Mouse (Mus musculus) CH12.LX (cell line): ENCODE data around the gene Spsb2. TPM values are rescaled to one million over a fixed set of nuclear protein-coding genes. Genes with fewer than 3 reads are reported as not detected.

ENCODE experiments used
- ETS1 ChIP-seq: conservative IDR thresholded peaks from 2 replicates; pipeline ENCODE4 v1.6.1; 2012; ENCODE audit warnings: low read depth, mild to moderate bottlenecking, inconsistent platforms, low read length, improper control_type of control experiment, moderate library complexity
- JUND ChIP-seq: conservative IDR thresholded peaks from 2 replicates; pipeline ENCODE4 v1.6.1; 2011; ENCODE audit warnings: low read depth, low read length, improper control_type of control experiment
- KAT2A ChIP-seq: IDR thresholded peaks from 2 replicates; pipeline ENCODE4 v1.6.1; 2012; ENCODE audit warnings: low read length, improper control_type of control experiment, inconsistent platforms; ENCODE audit not compliant: insufficient replicate concordance
- MAX ChIP-seq: IDR thresholded peaks from 2 replicates; pipeline ENCODE4 v1.6.1; 2011; ENCODE audit warnings: low read length, improper control_type of control experiment
- MXI1 ChIP-seq: IDR thresholded peaks from 2 replicates; pipeline ENCODE4 v1.6.1; 2011; ENCODE audit warnings: mild to moderate bottlenecking, low read depth, low read length, improper control_type of control experiment
- PAX5 ChIP-seq: IDR thresholded peaks from 2 replicates; pipeline ENCODE4 v1.6.1; 2012; ENCODE audit warnings: low read length, inconsistent platforms, mixed read lengths
- POLR2A ChIP-seq: IDR thresholded peaks from 2 replicates; pipeline ENCODE4 v1.6.1; 2011; ENCODE audit warnings: low read depth, mild to moderate bottlenecking, improper control_type of control experiment, low read length
- UBTF ChIP-seq: IDR thresholded peaks from 2 replicates; pipeline ENCODE4 v1.6.1; 2012; ENCODE audit warnings: low read depth, mild to moderate bottlenecking, inconsistent platforms, low read length, improper control_type of control experiment, moderate library complexity
- polyA plus RNA-seq: library from polyadenylated mRNA; unstranded; fragments of >175 nt; gene quantifications from 2 replicates; pipeline ENCODE4 v1.2.1, GENCODE M21; 2012; ENCODE audit warnings: low read depth; ENCODE audit not compliant: insufficient read length
- total RNA-seq, 2 experiments: library from RNA; depleted of rRNA; stranded (reverse); fragments of 300-350 nt in 1 of 2; fragments of >200 nt in 1 of 2; gene quantifications; 2 replicates each; pipeline ENCODE4 v1.2.3; 2012 to 2014

The Spsb2 gene
- total and polyA plus RNA-seq, 3 experiments = 2.4 to 3.3 TPM; not detected in 1

GRCm38 (mm10) chr6:124859725-124860124 lies 51.3 kb downstream of the Spsb2 start (continued):
- TF ChIP-seq MXI1 (peak; percentile 41; the same call in 1 of the 2 replicates), POLR2A (no peak), UBTF (no peak), ETS1 (no peak), JUND (no peak), MAX (no peak), PAX5 (no peak), KAT2A (no peak)

Other genes with a start within 250 kb of the Spsb2 start
Only the 20 nearest of the 26 such genes appear.
- 52.9 and 53.4 TPM in 2 replicates for gene Lpcat3, start 145.6 kb upstream of the Spsb2 start, total RNA-seq (2012; rRNA removed)
- gene Lpcat3, start 145.6 kb upstream of the Spsb2 start, total RNA-seq (2014; rRNA removed) = 68.0 and 77.0 TPM in 2 replicates
- 86.9 and 113 TPM in 2 replicates for gene Lpcat3, start 145.6 kb upstream of the Spsb2 start, polyA plus RNA-seq
- 352 and 439 TPM in 2 replicates for gene Emg1, start 96.5 kb upstream of the Spsb2 start, total RNA-seq (2012; rRNA removed)
- gene Emg1, start 96.5 kb upstream of the Spsb2 start, total RNA-seq (2014; rRNA removed) = 481 and 498 TPM in 2 replicates
- gene Emg1, start 96.5 kb upstream of the Spsb2 start, polyA plus RNA-seq = 301 and 408 TPM in 2 replicates
- 440 and 578 TPM in 2 replicates for gene Phb2, start 96.3 kb upstream of the Spsb2 start, total RNA-seq (2012; rRNA removed)
- gene Phb2, start 96.3 kb upstream of the Spsb2 start, total RNA-seq (2014; rRNA removed) = 380 and 405 TPM in 2 replicates
- gene Phb2, start 96.3 kb upstream of the Spsb2 start, polyA plus RNA-seq = 623 and 694 TPM in 2 replicates
- gene Ptpn6, start 69.9 kb upstream of the Spsb2 start, total RNA-seq (2012; rRNA removed) = 247 and 283 TPM in 2 replicates
- gene Ptpn6, start 69.9 kb upstream of the Spsb2 start, total RNA-seq (2014; rRNA removed) = 300 and 327 TPM in 2 replicates
- 585 and 814 TPM in 2 replicates for gene Ptpn6, start 69.9 kb upstream of the Spsb2 start, polyA plus RNA-seq
- gene Grcc10, start 67.3 kb upstream of the Spsb2 start, total RNA-seq (2012; rRNA removed) = 146 and 197 TPM in 2 replicates
- 59.3 and 64.3 TPM in 2 replicates for gene Grcc10, start 67.3 kb upstream of the Spsb2 start, total RNA-seq (2014; rRNA removed)
- gene Grcc10, start 67.3 kb upstream of the Spsb2 start, polyA plus RNA-seq = 88.4 and 93.7 TPM in 2 replicates
- not detected in 2 replicates for gene Gm45234, start 52.6 kb upstream of the Spsb2 start, total RNA-seq (2012; rRNA removed)
- not detected in 2 replicates for gene Gm45234, start 52.6 kb upstream of the Spsb2 start, total RNA-seq (2014; rRNA removed)
- gene Gm45234, start 52.6 kb upstream of the Spsb2 start, polyA plus RNA-seq = not detected in 2 replicates
- gene Atn1, start 52.1 kb upstream of the Spsb2 start, total RNA-seq (2012; rRNA removed) = 3.8 and 4.6 TPM in 2 replicates
- 0.50 and 1.7 TPM in 2 replicates for gene Atn1, start 52.1 kb upstream of the Spsb2 start, total RNA-seq (2014; rRNA removed)
- 27.0 and 35.1 TPM in 2 replicates for gene Atn1, start 52.1 kb upstream of the Spsb2 start, polyA plus RNA-seq
- 15.9 and 24.6 TPM in 2 replicates for gene Eno2, start 39.0 kb upstream of the Spsb2 start, total RNA-seq (2012; rRNA removed)
- gene Eno2, start 39.0 kb upstream of the Spsb2 start, total RNA-seq (2014; rRNA removed) = 20.8 and 26.7 TPM in 2 replicates
- 23.1 and 23.6 TPM in 2 replicates for gene Eno2, start 39.0 kb upstream of the Spsb2 start, polyA plus RNA-seq
- gene Lrrc23, start 28.9 kb upstream of the Spsb2 start, total RNA-seq (2012; rRNA removed) = not detected in 2 replicates
- gene Lrrc23, start 28.9 kb upstream of the Spsb2 start, total RNA-seq (2014; rRNA removed) = not detected in 2 replicates
- gene Lrrc23, start 28.9 kb upstream of the Spsb2 start, polyA plus RNA-seq = 0.20 TPM in 1 of 2 replicates, not detected in the other
- 733 and 1,303 TPM in 2 replicates for gene Tpi1, start 5.6 kb downstream of the Spsb2 start, total RNA-seq (2012; rRNA removed)
- gene Tpi1, start 5.6 kb downstream of the Spsb2 start, total RNA-seq (2014; rRNA removed) = 1,570 and 1,645 TPM in 2 replicates
- gene Tpi1, start 5.6 kb downstream of the Spsb2 start, polyA plus RNA-seq = 758 and 807 TPM in 2 replicates
- gene Usp5, start 20.8 kb downstream of the Spsb2 start, total RNA-seq (2012; rRNA removed) = 107 and 126 TPM in 2 replicates
- gene Usp5, start 20.8 kb downstream of the Spsb2 start, total RNA-seq (2014; rRNA removed) = 75.7 and 79.8 TPM in 2 replicates
- 96.5 and 103 TPM in 2 replicates for gene Usp5, start 20.8 kb downstream of the Spsb2 start, polyA plus RNA-seq
- gene Cdca3, start 20.9 kb downstream of the Spsb2 start, total RNA-seq (2012; rRNA removed) = 116 and 117 TPM in 2 replicates
- 188 and 229 TPM in 2 replicates for gene Cdca3, start 20.9 kb downstream of the Spsb2 start, total RNA-seq (2014; rRNA removed)
- 171 and 224 TPM in 2 replicates for gene Cdca3, start 20.9 kb downstream of the Spsb2 start, polyA plus RNA-seq
- gene Gnb3, start 31.6 kb downstream of the Spsb2 start, total RNA-seq (2012; rRNA removed) = 0.64 and 0.84 TPM in 2 replicates
- 1.6 and 2.2 TPM in 2 replicates for gene Gnb3, start 31.6 kb downstream of the Spsb2 start, total RNA-seq (2014; rRNA removed)
- gene Gnb3, start 31.6 kb downstream of the Spsb2 start, polyA plus RNA-seq = 4.1 and 4.7 TPM in 2 replicates
- 0.13 and 0.34 TPM in 2 replicates for gene P3h3, start 49.1 kb downstream of the Spsb2 start, total RNA-seq (2012; rRNA removed)
- gene P3h3, start 49.1 kb downstream of the Spsb2 start, total RNA-seq (2014; rRNA removed) = 0.19 TPM in 1 of 2 replicates, not detected in the other
- 0.31 and 0.44 TPM in 2 replicates for gene P3h3, start 49.1 kb downstream of the Spsb2 start, polyA plus RNA-seq
- gene Gpr162, start 55.3 kb downstream of the Spsb2 start, total RNA-seq (2012; rRNA removed) = 1.6 and 2.0 TPM in 2 replicates
- 0.48 and 0.97 TPM in 2 replicates for gene Gpr162, start 55.3 kb downstream of the Spsb2 start, total RNA-seq (2014; rRNA removed)
- gene Gpr162, start 55.3 kb downstream of the Spsb2 start, polyA plus RNA-seq = 1.7 and 1.9 TPM in 2 replicates
- gene Cd4, start 79.6 kb downstream of the Spsb2 start, total RNA-seq (2012; rRNA removed) = 0.29 and 0.34 TPM in 2 replicates
- gene Cd4, start 79.6 kb downstream of the Spsb2 start, total RNA-seq (2014; rRNA removed) = 0.26 and 0.27 TPM in 2 replicates
- gene Cd4, start 79.6 kb downstream of the Spsb2 start, polyA plus RNA-seq = 1.1 and 1.6 TPM in 2 replicates
- 1.2 and 1.9 TPM in 2 replicates for gene Lag3, start 103.0 kb downstream of the Spsb2 start, total RNA-seq (2012; rRNA removed)
- 0.32 and 0.52 TPM in 2 replicates for gene Lag3, start 103.0 kb downstream of the Spsb2 start, total RNA-seq (2014; rRNA removed)
- gene Lag3, start 103.0 kb downstream of the Spsb2 start, polyA plus RNA-seq = 1.5 and 2.0 TPM in 2 replicates
- gene Ptms, start 111.4 kb downstream of the Spsb2 start, total RNA-seq (2012; rRNA removed) = 11.0 and 12.8 TPM in 2 replicates
- 7.0 and 8.1 TPM in 2 replicates for gene Ptms, start 111.4 kb downstream of the Spsb2 start, total RNA-seq (2014; rRNA removed)
- 96.6 and 99.6 TPM in 2 replicates for gene Ptms, start 111.4 kb downstream of the Spsb2 start, polyA plus RNA-seq
- gene Mlf2, start 122.7 kb downstream of the Spsb2 start, total RNA-seq (2012; rRNA removed) = 116 and 129 TPM in 2 replicates
- gene Mlf2, start 122.7 kb downstream of the Spsb2 start, total RNA-seq (2014; rRNA removed) = 109 and 124 TPM in 2 replicates
- gene Mlf2, start 122.7 kb downstream of the Spsb2 start, polyA plus RNA-seq = 203 and 210 TPM in 2 replicates
- gene Cops7a, start 156.9 kb downstream of the Spsb2 start, total RNA-seq (2012; rRNA removed) = 85.6 and 104 TPM in 2 replicates
- 62.8 and 73.2 TPM in 2 replicates for gene Cops7a, start 156.9 kb downstream of the Spsb2 start, total RNA-seq (2014; rRNA removed)
- 98.6 and 114 TPM in 2 replicates for gene Cops7a, start 156.9 kb downstream of the Spsb2 start, polyA plus RNA-seq